27 mouse cellular contexts compared by ENCODE assay signal in genomic region chr3:40123558-40124236, GRCm38 (mm10).
DNase-seq lines count a peak whose midpoint lies in the region; ATAC-seq lines count a peak whose summit lies in the region.
"Had no signal": no experiment of that assay in that cellular context is flagged by ENCODE, and none has a peak within 500 bp of the region (broad histone marks: within the 10 kb centered on the region; RNA-seq: fewer than 3 reads in every experiment).

No protein-coding gene starts in this region.

- no peaks in the 10 kb centered on the region for H3K36me3 ChIP-seq in hindbrain, embryonic 11.5 days (ENCODE audit: control insufficient read depth, insufficient read depth, low read length)
- no peaks in the 10 kb centered on the region for H3K36me3 ChIP-seq in hindbrain, embryonic 16.5 days (ENCODE audit: control insufficient read depth, insufficient read depth, low read length)
- no peaks in the 10 kb centered on the region for H3K36me3 ChIP-seq in neural tube, embryonic 15.5 days
- H3K36me3 ChIP-seq: embryonic facial prominence, embryonic 13.5 days; heart, embryonic 15.5 days; limb, embryonic 15.5 days; stomach, embryonic 15.5 days had no signal

- no peak overlapping the region for H3K4me3 ChIP-seq in hindbrain, embryonic 11.5 days (ENCODE audit: low read depth, low read length)
- no peak overlapping the region for H3K4me3 ChIP-seq in hindbrain, embryonic 16.5 days (ENCODE audit: low read length)
- H3K4me3 ChIP-seq in neural tube, embryonic 15.5 days (replicated peaks), result no peak overlapping the region
- H3K4me3 ChIP-seq: embryonic facial prominence, embryonic 13.5 days; erythroblast, embryonic 14.5 days; gastrocnemius, adult 2 months; heart, embryonic 15.5 days; limb, embryonic 15.5 days; stomach, embryonic 15.5 days had no signal

- H3K9ac ChIP-seq in hindbrain, embryonic 11.5 days (ENCODE audit: low read depth, low read length), result no peak overlapping the region
- H3K9ac ChIP-seq in hindbrain, embryonic 16.5 days (ENCODE audit: low read depth, low read length), result no peak overlapping the region
- no peak overlapping the region for H3K9ac ChIP-seq in neural tube, embryonic 15.5 days (replicated peaks)
- H3K9ac ChIP-seq: embryonic facial prominence, embryonic 13.5 days; heart, embryonic 15.5 days; limb, embryonic 15.5 days; liver, embryonic 14.5 days; lung, embryonic 14.5 days; stomach, embryonic 15.5 days had no signal

- ATAC-seq in hindbrain, embryonic 11.5 days (ENCODE audit: low FRiP score), result peak; percentile 79
- ATAC-seq in hindbrain, embryonic 16.5 days, result no peak
- no peak for ATAC-seq in neural tube, embryonic 15.5 days (ENCODE audit: low FRiP score)
- ATAC-seq: activated CD4-positive, CD25-positive, alpha-beta regulatory T cell, adult 4 months had no signal

- WGBS in hindbrain, embryonic 11.5 days, result 45% methylated on average over 9 of the region's 9 CpGs
- 31% methylated on average over 9 of the region's 9 CpGs for WGBS in hindbrain, embryonic 16.5 days
- 40% methylated on average over 9 of the region's 9 CpGs for WGBS in neural tube, embryonic 15.5 days

- H3K27me3 ChIP-seq in hindbrain, embryonic 11.5 days (ENCODE audit: control insufficient read depth, insufficient read depth, low read length), result no peaks in the 10 kb centered on the region
- no peaks in the 10 kb centered on the region for H3K27me3 ChIP-seq in hindbrain, embryonic 16.5 days (replicated peaks; ENCODE audit: control insufficient read depth, insufficient read depth, low read length)
- H3K27me3 ChIP-seq in neural tube, embryonic 15.5 days (replicated peaks), result no peaks in the 10 kb centered on the region
- H3K27me3 ChIP-seq: CH12.LX; embryonic facial prominence, embryonic 13.5 days; heart, embryonic 15.5 days; limb, embryonic 15.5 days; stomach, embryonic 15.5 days had no signal

- peak; percentile 54 for DNase-seq in hindbrain, embryonic 11.5 days (ENCODE audit: low spot score)
- DNase-seq in neural tube, embryonic 10.5 days (ENCODE audit: extremely low spot score, low spot score), result peak; percentile 22
- peak; percentile 24 for DNase-seq in embryo, embryonic 9.5 days (ENCODE audit: extremely low spot score)
- DNase-seq in adrenal gland, postnatal 25 days, result no peak
- no peak for DNase-seq in cerebellum, postnatal 4 days (ENCODE audit: low spot score in 2 of 2)
- DNase-seq: adrenal gland, postnatal 10 days; B cell, adult 2 months; cerebellum, adult 8-10 months; gastrocnemius, adult 2 months; heart, postnatal 36 days; kidney, adult 18-20 months; kidney, postnatal 4 days; left cerebral cortex, postnatal 4 days; lung, embryonic 14.5 days; right cerebral cortex, adult 18-20 months; right cerebral cortex, postnatal 4 days; thymus, postnatal 36 days had no signal

- H3K9me3 ChIP-seq in hindbrain, embryonic 11.5 days (ENCODE audit: control insufficient read depth, low read length), result no peaks in the 10 kb centered on the region
- H3K9me3 ChIP-seq in hindbrain, embryonic 16.5 days (ENCODE audit: control insufficient read depth, low read length), result no peaks in the 10 kb centered on the region
- no peaks in the 10 kb centered on the region for H3K9me3 ChIP-seq in neural tube, embryonic 15.5 days (replicated peaks)
- H3K9me3 ChIP-seq: embryonic facial prominence, embryonic 13.5 days; heart, embryonic 15.5 days; limb, embryonic 15.5 days; stomach, embryonic 15.5 days had no signal

- peaks cover 2% of the 10 kb centered on the region; the same call in 1 of the 2 replicates for H3K4me1 ChIP-seq in hindbrain, embryonic 11.5 days (replicated peaks; ENCODE audit: control insufficient read depth, insufficient read depth, low read length)
- peaks cover 8% of the 10 kb centered on the region for H3K4me1 ChIP-seq in hindbrain, embryonic 16.5 days (ENCODE audit: control insufficient read depth, insufficient read depth, low read depth, low read length)
- peaks cover 14% of the 10 kb centered on the region for H3K4me1 ChIP-seq in neural tube, embryonic 15.5 days
- H3K4me1 ChIP-seq: stomach, embryonic 15.5 days had no signal

- H3K27ac ChIP-seq in hindbrain, embryonic 11.5 days (ENCODE audit: low read depth, low read length), result peak overlapping the region; percentile 59
- H3K27ac ChIP-seq in hindbrain, embryonic 16.5 days (ENCODE audit: low read depth, low read length), result no peak overlapping the region
- no peak overlapping the region for H3K27ac ChIP-seq in neural tube, embryonic 15.5 days (replicated peaks)
- H3K27ac ChIP-seq: embryonic facial prominence, embryonic 13.5 days; gastrocnemius, adult 2 months; heart, embryonic 15.5 days; limb, embryonic 15.5 days; liver, embryonic 14.5 days; stomach, embryonic 15.5 days had no signal

- H3K4me2 ChIP-seq in hindbrain, embryonic 11.5 days (replicated peaks; ENCODE audit: low read depth, low read length), result no peak overlapping the region
- H3K4me2 ChIP-seq in hindbrain, embryonic 16.5 days (ENCODE audit: low read length), result no peak overlapping the region
- H3K4me2 ChIP-seq in neural tube, embryonic 15.5 days, result no peak overlapping the region
- H3K4me2 ChIP-seq: embryonic facial prominence, embryonic 13.5 days; heart, embryonic 15.5 days; limb, embryonic 15.5 days; lung, embryonic 14.5 days; stomach, embryonic 15.5 days had no signal

Comparison
In these comparisons a context has a peak if more than half of its experiments do, and no peak if none do; other contexts are left out.
1. DNase-seq: peak in hindbrain, embryonic 11.5 days (single experiment), neural tube, embryonic 10.5 days (single experiment) and embryo, embryonic 9.5 days (single experiment); none in adrenal gland, postnatal 25 days (single experiment) and cerebellum, postnatal 4 days (0 of 2).